Mouse (Mus musculus): ENCODE results near the gene Mrgprf. TPM values are rescaled to one million over a fixed set of nuclear protein-coding genes. Genes with fewer than 3 reads are reported as not detected.

Gene Mrgprf
- polyA plus RNA-seq, 1 experiment from 2014 or later, result 3.7 TPM

GRCm38 (mm10) chr7:145335199-145335598, 34.6 kb downstream of the Mrgprf start:
- Histone ChIP-seq H3K4me1 (ENCODE audit: control insufficient read depth, insufficient read depth, low read length) (peaks cover 2% of the 10 kb centered on the region; the same call in 1 of the 2 replicates), H3K27me3 (ENCODE audit: control insufficient read depth, insufficient read depth, low read length) (no peaks in the 10 kb centered on the region), H3K27ac (ENCODE audit: low read length) (no peak overlapping the region), H3K4me2 (replicated peaks; ENCODE audit: low read depth, low read length) (no peak overlapping the region), H3K4me3 (ENCODE audit: low read depth, low read length) (no peak overlapping the region), H3K9ac (replicated peaks; ENCODE audit: low read depth, low read length) (no peak overlapping the region), H3K36me3 (ENCODE audit: control insufficient read depth, insufficient read depth, low read length) (no peaks in the 10 kb centered on the region), H3K9me3 (ENCODE audit: control insufficient read depth, low read depth, low read length) (no peaks in the 10 kb centered on the region)
- ATAC-seq (ENCODE audit: insufficient number of reproducible peaks, insufficient read depth, low FRiP score, low read depth), result no peak

GRCm38 (mm10) chr7:145335616-145336332, 35.1 kb downstream of the Mrgprf start:
- no peak overlapping the region for H3K27ac ChIP-seq (ENCODE audit: low read length)
- no peak for ATAC-seq (ENCODE audit: insufficient number of reproducible peaks, insufficient read depth, low FRiP score, low read depth)
- H3K36me3 ChIP-seq (ENCODE audit: control insufficient read depth, insufficient read depth, low read length), result no peaks in the 10 kb centered on the region
- H3K27me3 ChIP-seq (ENCODE audit: control insufficient read depth, insufficient read depth, low read length), result no peaks in the 10 kb centered on the region
- H3K4me1 ChIP-seq (ENCODE audit: control insufficient read depth, insufficient read depth, low read length), result peaks cover 2% of the 10 kb centered on the region; the same call in 1 of the 2 replicates
- no peak overlapping the region for H3K4me3 ChIP-seq (ENCODE audit: low read depth, low read length)
- no peak overlapping the region for H3K4me2 ChIP-seq (replicated peaks; ENCODE audit: low read depth, low read length)
- WGBS, result 88% methylated on average over 3 of the region's 3 CpGs
- no peaks in the 10 kb centered on the region for H3K9me3 ChIP-seq (ENCODE audit: control insufficient read depth, low read depth, low read length)
- H3K9ac ChIP-seq (replicated peaks; ENCODE audit: low read depth, low read length), result no peak overlapping the region

GRCm38 (mm10) chr7:145337889-145338288, 37.3 kb downstream of the Mrgprf start:
- H3K27me3 ChIP-seq (ENCODE audit: control insufficient read depth, insufficient read depth, low read length), result no peaks in the 10 kb centered on the region
- WGBS, result 86% methylated on average over 2 of the region's 2 CpGs
- no peak overlapping the region for H3K9ac ChIP-seq (replicated peaks; ENCODE audit: low read depth, low read length)
- H3K4me2 ChIP-seq (replicated peaks; ENCODE audit: low read depth, low read length), result no peak overlapping the region
- H3K4me3 ChIP-seq (ENCODE audit: low read depth, low read length), result no peak overlapping the region
- no peaks in the 10 kb centered on the region for H3K36me3 ChIP-seq (ENCODE audit: control insufficient read depth, insufficient read depth, low read length)
- H3K27ac ChIP-seq (ENCODE audit: low read length), result no peak overlapping the region
- H3K4me1 ChIP-seq (ENCODE audit: control insufficient read depth, insufficient read depth, low read length), result peaks cover 2% of the 10 kb centered on the region; the same call in 1 of the 2 replicates
- no peak for ATAC-seq (ENCODE audit: insufficient number of reproducible peaks, insufficient read depth, low FRiP score, low read depth)
- no peaks in the 10 kb centered on the region for H3K9me3 ChIP-seq (ENCODE audit: control insufficient read depth, low read depth, low read length)

- ATAC-seq (ENCODE audit: insufficient number of reproducible peaks, insufficient read depth, low FRiP score, low read depth), result no peak
- H3K27ac ChIP-seq (ENCODE audit: low read length), result no peak overlapping the region
- WGBS, result 86% methylated on average over 5 of the region's 5 CpGs
Observed at GRCm38 (mm10) chr7:145340248-145340904, 39.7 kb downstream of the Mrgprf start.

More at GRCm38 (mm10) chr7:145340248-145340904, 39.7 kb downstream of the Mrgprf start:
- Histone ChIP-seq H3K4me2 (replicated peaks; ENCODE audit: low read depth, low read length) (no peak overlapping the region), H3K36me3 (ENCODE audit: control insufficient read depth, insufficient read depth, low read length) (no peaks in the 10 kb centered on the region), H3K4me1 (ENCODE audit: control insufficient read depth, insufficient read depth, low read length) (no peaks in the 10 kb centered on the region), H3K9ac (replicated peaks; ENCODE audit: low read depth, low read length) (no peak overlapping the region), H3K9me3 (ENCODE audit: control insufficient read depth, low read depth, low read length) (no peaks in the 10 kb centered on the region), H3K4me3 (ENCODE audit: low read depth, low read length) (no peak overlapping the region), H3K27me3 (ENCODE audit: control insufficient read depth, insufficient read depth, low read length) (no peaks in the 10 kb centered on the region)

Other genes starting within 250 kb of the Mrgprf start
- 0.71 and 0.88 TPM in 2 replicates for gene 1810010D01Rik, start 92.7 kb upstream of the Mrgprf start, polyA plus RNA-seq (2014; fragmentation: Nextera tagmentation; extraction: Ambion mirVana)
- gene Tpcn2, start 16.8 kb upstream of the Mrgprf start, polyA plus RNA-seq (2014; fragmentation: Nextera tagmentation; extraction: Ambion mirVana), result 4.4 and 5.3 TPM in 2 replicates
- gene Mrgprd, start 14.0 kb downstream of the Mrgprf start, polyA plus RNA-seq (2014; fragmentation: Nextera tagmentation; extraction: Ambion mirVana), result not detected in 2 replicates

All from stomach, embryonic 14.5 days (tissue).